Mouse (Mus musculus) E14TG2a.4 (cell line): ENCODE results near the gene Serpina10.

Source experiments
- CTCF ChIP-seq: conservative IDR thresholded peaks from 2 replicates; pipeline ENCODE4 v1.5.1; 2014; ENCODE audit warnings: low read length
- NANOG ChIP-seq: IDR thresholded peaks from 2 replicates; pipeline ENCODE4 v1.6.1; 2014; ENCODE audit warnings: borderline replicate concordance, low read length, mixed read lengths

- TF ChIP-seq CTCF (no peak), NANOG (no peak)
Measured at GRCm38 (mm10) chr12:103673179-103673578, 41.9 kb upstream of the Serpina10 start.
